Mouse (Mus musculus): Measurements from ENCODE around the gene Fbxw11.

- TF ChIP-seq CTCF (IDR thresholded peaks at IDR 0.05; ENCODE audit: borderline replicate concordance, insufficient read depth, low read depth, low read length) = no peak
- TF ChIP-seq POLR2A (IDR thresholded peaks at IDR 0.05; ENCODE audit: borderline replicate concordance, insufficient read depth, low read length) = no peak
Observed at GRCm38 (mm10) chr11:32744463-32744862, 101.9 kb downstream of the Fbxw11 start.

All from cerebellum, adult 2 months (tissue).